Mouse (Mus musculus): ENCODE measurements around the gene Ccdc152.
A peak's percentile ranks its signal among the peaks of the same experiment; 100 is the strongest.

Gene Ccdc152

DNA sequence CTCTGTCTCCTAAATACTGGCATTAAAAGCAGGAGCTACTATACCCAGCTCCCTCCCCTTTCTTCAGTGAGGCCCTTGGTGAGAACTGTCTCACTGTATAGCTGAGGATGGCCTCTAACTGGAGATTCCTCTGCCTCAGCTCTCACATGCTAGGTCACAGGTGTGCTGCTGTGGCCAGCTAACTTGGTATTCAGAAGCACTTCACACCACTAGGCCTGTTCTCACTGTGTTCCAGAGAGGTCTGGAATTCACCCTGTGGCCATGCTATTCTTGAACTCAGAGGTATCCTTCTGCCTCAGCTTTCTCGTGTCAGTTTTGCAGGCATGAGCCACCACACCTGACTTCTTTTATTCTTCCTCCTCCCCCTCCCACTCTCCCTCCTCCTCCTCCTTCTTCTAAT is 30.1 kb downstream of the Ccdc152 start:
- DNase-seq: peak; percentile 89

DNA sequence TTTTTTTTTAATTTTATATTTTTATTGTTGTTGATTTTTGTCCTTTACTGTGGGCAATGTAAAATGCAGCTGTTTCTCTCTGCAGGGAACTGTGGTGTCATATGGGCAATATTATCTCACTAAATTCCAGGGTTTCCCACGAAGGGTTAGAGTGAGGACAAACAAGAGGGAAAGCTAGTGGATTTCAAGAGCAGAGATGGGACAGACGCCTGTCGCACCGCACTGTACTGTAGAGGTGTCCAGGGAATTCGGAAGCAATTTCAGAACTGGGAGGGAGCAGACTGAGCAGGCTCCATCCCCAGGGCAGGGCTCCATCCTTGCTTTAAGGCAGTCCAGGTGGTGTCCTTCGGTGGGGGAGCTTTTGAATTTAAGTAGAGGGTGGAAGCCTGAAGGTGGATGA is 32.1 kb downstream of the Ccdc152 start:
- DNase-seq: peak; percentile 95

- peak; percentile 99 for DNase-seq
Observed at GRCm38 (mm10) chr15:3270646-3271077, 32.7 kb downstream of the Ccdc152 start.

GRCm38 (mm10) chr15:3269996-3270645 is 33.2 kb downstream of the Ccdc152 start:
- peak; percentile 91 for DNase-seq

DNA sequence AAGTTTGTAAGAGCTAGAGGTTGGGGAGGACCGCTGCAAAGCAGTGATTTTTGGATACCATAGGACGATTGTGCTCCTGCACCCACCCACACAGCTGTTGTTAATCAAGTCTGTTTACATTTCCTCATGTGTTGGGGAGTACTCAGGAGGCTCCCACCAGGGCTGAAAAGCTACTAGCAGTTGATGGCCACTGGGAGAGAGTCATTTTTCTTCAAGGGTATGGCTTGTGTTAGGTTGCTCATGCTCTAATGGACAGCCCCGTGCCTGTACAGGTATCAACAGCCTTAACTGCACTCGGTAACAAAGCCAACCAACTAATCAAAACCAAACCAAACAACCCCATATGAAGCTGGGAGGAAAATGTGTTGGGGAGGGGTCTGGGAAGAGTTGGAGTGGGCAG is 33.8 kb downstream of the Ccdc152 start:
- peak; percentile 91 for DNase-seq

GRCm38 (mm10) chr15:3268247-3268646 is 35.1 kb downstream of the Ccdc152 start, which contains the start of gene Selenop:
Gene Selenop, plus strand, starts transcription at chr15:3268547.
- DNase-seq: peak; percentile 87

GRCm38 (mm10) chr15:3264828-3265227 is 38.5 kb downstream of the Ccdc152 start:
- no peak for DNase-seq

DNA sequence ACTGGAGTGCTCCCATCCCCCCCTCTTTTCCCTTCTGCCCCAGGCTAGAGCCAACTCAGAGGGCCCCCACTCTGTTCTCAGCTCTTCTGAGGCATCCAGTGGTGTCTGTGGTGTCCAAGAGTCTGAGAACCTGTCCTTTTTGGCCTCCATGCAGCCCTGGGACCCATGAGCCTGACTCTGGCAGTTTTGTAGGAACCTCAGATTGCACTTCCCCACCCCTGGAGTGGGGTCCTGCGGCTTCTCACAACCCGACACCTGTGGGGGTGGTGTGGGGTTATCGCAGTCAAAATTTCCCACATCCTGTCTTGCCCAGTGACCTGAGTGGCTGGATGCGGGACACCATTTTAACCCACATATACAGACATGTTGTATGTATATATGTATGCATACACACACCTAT is 39.0 kb downstream of the Ccdc152 start:
- DNase-seq: peak; percentile 84

DNA sequence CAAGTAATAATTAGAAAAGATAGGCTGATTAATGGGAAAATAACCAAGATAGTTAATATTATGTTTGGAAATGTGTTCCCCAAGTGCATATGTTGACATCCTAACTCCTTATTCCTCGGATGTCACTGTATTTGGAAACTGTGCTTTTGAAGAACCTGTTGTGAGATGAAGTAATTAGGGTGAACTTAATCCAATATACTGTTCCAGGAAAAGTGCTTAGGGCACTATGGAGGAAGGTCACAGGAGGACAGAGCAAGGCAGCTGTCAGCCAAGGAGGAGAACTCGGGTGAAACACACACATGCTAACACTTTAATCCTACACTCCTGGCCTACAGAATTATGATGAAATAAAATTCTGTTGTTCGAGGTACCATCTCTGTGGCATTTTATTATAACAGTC is 40.4 kb downstream of the Ccdc152 start:
- no peak for DNase-seq

DNA sequence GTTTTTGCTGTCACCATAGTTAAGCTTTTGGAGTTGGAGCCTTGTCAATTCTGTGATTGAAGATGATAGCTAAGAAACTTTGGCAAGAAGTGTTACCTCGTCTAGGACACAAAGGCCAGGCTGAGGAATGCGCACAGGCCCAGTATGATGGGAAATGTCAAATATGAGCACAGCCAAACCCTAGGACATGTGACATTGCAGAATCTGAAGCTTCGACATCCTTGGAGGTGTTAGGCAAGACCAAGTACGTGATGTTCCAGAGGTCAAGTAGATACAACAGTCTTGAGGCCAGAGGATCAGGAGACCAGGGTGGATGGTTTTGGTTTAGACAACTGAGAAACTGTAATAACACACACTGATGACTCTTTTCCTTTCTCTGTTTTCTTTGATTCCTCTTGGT is 43.0 kb downstream of the Ccdc152 start:
- DNase-seq: peak; percentile 97

GRCm38 (mm10) chr15:3259025-3259424 is 44.3 kb downstream of the Ccdc152 start:
- peak; percentile 89 for DNase-seq

DNA sequence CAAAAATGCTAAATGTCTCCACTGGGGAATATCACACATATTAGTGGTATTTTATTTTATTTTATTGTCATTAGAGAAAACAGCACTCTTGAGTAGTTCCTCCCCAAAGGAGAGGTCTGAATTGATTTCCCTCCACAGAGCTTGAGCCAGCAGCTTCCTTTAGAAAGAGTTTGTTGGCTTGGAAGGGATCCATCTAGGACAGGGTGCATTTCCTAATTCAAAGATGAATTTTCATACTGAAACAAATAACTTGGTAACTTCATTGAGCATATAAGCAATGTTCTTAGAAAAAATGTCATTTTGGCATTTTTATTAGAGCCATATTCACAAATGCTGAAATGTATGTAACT is 51.6 kb downstream of the Ccdc152 start:
- peak; percentile 86 for DNase-seq

DNA sequence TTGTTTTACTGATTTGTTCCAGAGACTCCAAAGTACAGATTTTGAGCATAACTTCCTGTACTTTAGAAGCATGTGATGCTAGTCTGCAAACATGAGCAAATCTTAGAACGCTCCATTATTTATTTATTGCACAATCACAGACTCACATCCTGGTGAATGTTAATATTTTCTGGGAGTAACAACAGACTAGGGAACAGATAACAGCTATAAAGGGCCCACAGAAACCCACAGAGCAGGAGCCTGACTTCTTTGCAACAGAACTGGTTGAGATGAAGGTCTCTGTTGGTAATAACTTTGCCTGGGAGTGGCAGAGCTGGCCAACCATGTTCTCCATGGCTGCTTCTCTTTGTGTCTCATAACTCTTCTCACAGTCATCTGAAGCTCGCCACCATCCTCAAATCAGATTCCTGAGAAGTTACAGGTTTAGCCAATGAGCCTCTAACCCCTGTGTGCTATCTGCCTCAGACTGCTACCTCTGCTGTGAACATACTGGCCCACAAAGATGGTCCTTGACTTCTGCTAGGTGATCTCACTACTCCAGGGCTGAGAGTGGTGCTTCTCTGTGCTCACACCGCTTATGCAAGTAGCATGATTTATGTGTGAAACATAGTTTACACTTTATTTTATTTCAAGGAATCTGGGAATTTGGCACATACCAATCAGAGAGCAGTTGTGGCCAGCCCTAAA is 52.2 kb downstream of the Ccdc152 start:
- DNase-seq: peak; percentile 93

DNA sequence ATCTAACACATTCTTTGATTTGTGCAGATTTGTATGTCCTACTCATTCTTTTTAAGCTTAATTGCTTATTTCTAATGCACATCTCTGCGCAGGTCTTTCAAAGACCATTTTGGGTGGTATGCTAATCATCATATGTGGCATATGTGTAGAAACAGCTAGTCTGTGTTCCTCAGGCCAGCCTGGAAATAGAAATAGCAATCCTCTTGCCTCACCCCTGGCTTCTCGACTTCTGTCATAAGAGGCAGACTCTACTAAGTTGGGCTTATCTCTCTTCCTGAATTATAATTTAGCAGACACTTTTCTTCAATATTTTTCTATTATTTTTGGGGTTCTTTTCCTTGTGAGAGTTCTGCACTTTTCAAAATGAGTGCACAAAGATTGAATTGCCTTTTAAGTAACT is 52.7 kb downstream of the Ccdc152 start:
- DNase-seq: peak; percentile 88

DNA sequence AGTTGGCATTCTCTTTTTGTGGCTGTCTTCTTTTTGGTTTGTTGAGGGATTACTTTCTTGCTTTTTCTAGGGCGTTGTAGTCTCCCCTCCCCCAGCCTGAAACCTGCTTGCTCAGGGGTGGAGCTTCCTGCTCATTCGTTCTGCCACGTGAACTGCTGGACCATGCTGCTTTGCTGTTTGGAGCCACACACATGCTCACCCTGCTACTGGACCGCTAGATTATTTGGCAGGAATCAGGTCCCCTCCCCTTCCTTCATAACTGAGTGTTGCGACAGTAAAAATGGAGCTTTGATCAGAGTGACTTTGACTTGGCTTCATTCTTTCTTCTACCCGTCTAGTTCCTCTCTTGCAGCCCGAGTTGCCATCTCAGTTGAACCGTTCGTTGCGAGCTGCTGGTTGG is 58.3 kb downstream of the Ccdc152 start:
- DNase-seq: peak; percentile 95

DNA sequence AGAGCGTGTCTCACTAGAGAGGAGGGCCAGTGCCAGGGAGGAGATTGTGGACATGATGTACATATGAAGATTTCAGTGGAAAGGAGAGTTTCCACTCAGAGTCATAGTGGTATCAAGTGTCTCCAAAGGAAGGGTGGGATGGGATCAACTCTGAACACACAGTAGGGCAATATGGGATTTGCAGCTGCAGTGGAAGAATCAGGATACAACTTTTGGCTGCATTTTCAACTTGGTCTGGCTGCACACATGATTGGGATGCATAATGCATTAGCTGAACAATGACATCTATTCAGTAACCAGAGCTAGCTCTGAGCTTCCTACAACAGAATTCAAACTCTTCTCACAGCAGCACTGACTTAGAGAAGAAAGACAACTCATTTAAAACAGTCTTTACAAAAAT is 65.4 kb downstream of the Ccdc152 start:
- peak; percentile 72 for DNase-seq

DNA sequence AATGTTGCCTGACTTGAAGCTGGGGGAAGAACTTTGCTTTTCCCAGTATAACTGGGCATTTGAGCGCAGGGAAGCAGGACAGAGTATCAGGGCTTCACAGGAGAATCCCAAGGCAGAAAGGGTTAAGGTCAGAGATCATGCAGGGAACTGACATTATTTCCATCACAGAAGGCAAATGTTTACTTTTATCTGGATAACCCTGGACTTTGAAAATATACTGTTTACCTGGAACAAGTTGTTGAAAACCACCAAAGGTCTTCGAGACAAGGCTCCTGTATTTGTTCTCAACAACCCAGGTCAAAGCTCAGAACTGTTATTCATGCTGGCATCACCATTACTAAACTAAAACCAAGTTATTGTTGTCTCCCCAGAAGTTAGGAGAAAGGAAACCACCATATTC is 67.0 kb downstream of the Ccdc152 start:
- DNase-seq: no peak

- DNase-seq: peak; percentile 94
Observed at GRCm38 (mm10) chr15:3233837-3234551, 69.3 kb downstream of the Ccdc152 start.

DNA sequence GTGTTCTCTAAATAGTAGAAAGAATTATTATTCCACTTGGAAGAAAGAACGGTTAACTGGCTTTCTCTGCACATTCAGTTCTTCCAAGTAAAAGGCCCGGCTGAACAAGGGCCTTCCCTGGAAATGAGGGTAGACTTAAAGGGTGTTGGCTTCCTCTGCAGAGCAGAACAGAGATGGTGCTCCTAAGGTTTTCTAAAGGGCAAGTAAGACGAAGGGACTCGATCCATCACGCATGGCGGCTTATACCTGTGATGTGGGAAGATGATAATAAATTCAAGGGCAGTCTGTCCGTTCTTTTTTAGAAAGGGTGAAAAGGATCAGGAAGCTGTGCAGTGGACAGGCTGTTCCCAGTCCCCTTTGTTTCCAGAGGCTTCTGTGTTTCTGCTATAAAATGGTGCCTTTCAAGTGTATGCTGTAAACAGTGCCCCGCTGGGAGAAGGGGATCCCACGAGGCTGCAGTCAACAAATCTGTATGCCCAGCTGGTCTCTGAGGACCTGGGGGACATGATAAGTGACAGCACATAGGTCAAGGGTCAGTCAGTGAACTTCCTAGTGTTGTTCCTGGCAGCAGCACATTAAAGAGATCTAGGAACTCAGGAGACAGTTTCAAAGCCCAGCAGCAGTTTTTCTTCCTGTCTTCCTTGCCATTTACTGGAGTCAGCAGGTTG is 71.0 kb downstream of the Ccdc152 start:
- peak; percentile 97 for DNase-seq

GRCm38 (mm10) chr15:3231004-3231403 is 72.3 kb downstream of the Ccdc152 start:
- DNase-seq: peak; percentile 86
